Mouse (Mus musculus): ENCODE measurements around the gene Musk.
"Not testable (repeated sequence)": the region's sequence is repeated elsewhere in the genome, so short reads cannot be mapped to it uniquely, and the experiment has no call there.

The Musk gene

GRCm38 (mm10) chr4:58285687-58286086 lies at the start of gene Musk:
Musk (plus strand) TSS chr4:58285960.
- CTCF ChIA-PET: interaction anchor here (0.6 to 0.7 kb wide), 2 partner anchors 250 to 463 kb away, joined by 4 to 18 read pairs; no protein-coding TSS in a partner anchor

GRCm38 (mm10) chr4:58240416-58240815 lies 45.3 kb upstream of the Musk start:
- CTCF ChIA-PET: no interaction called here

- CTCF ChIA-PET: no interaction called here
Measured at GRCm38 (mm10) chr4:58245544-58245943, 40.2 kb upstream of the Musk start.

GRCm38 (mm10) chr4:58252381-58252780 lies 33.4 kb upstream of the Musk start:
- CTCF ChIA-PET: no interaction called here

GRCm38 (mm10) chr4:58253410-58253809 lies 32.4 kb upstream of the Musk start:
- CTCF ChIA-PET: no interaction called here

GRCm38 (mm10) chr4:58260767-58261166 lies 25.0 kb upstream of the Musk start:
- CTCF ChIA-PET: not testable (repeated sequence)

- CTCF ChIA-PET: no interaction called here
Measured at GRCm38 (mm10) chr4:58266294-58266693, 19.5 kb upstream of the Musk start.

GRCm38 (mm10) chr4:58268897-58269542 lies 16.7 kb upstream of the Musk start:
- CTCF ChIA-PET: no interaction called here

- CTCF ChIA-PET: no interaction called here
Measured at GRCm38 (mm10) chr4:58269961-58270360, 15.8 kb upstream of the Musk start.

GRCm38 (mm10) chr4:58270956-58271355 lies 14.8 kb upstream of the Musk start:
- CTCF ChIA-PET: no interaction called here

- CTCF ChIA-PET: no interaction called here
Measured at GRCm38 (mm10) chr4:58271504-58272162, 14.1 kb upstream of the Musk start.

- CTCF ChIA-PET: no interaction called here
Measured at GRCm38 (mm10) chr4:58275261-58275895, 10.4 kb upstream of the Musk start.

GRCm38 (mm10) chr4:58278368-58278767 lies 7.4 kb upstream of the Musk start:
- CTCF ChIA-PET: no interaction called here

- CTCF ChIA-PET: no interaction called here
Measured at GRCm38 (mm10) chr4:58280121-58280520, 5.6 kb upstream of the Musk start.

GRCm38 (mm10) chr4:58286368-58287090 lies 769 bp downstream of the Musk start:
- CTCF ChIA-PET: interaction anchor here (0.7 kb wide), 2 partner anchors 249 to 273 kb away, joined by 4 to 18 read pairs; no protein-coding TSS in a partner anchor

GRCm38 (mm10) chr4:58288753-58289152 lies 3.0 kb downstream of the Musk start:
- CTCF ChIA-PET: no interaction called here

- CTCF ChIA-PET: no interaction called here
Measured at GRCm38 (mm10) chr4:58291828-58292227, 6.1 kb downstream of the Musk start.

- CTCF ChIA-PET: no interaction called here
Measured at GRCm38 (mm10) chr4:58293099-58293498, 7.3 kb downstream of the Musk start.

- CTCF ChIA-PET: no interaction called here
Measured at GRCm38 (mm10) chr4:58303862-58304261, 18.1 kb downstream of the Musk start.

GRCm38 (mm10) chr4:58304564-58304963 lies 18.8 kb downstream of the Musk start:
- CTCF ChIA-PET: interaction anchor here (0.6 kb wide), 1 partner anchor 122 kb away, joined by 4 read pairs; no protein-coding TSS in a partner anchor

- CTCF ChIA-PET: no interaction called here
Measured at GRCm38 (mm10) chr4:58307421-58307820, 21.7 kb downstream of the Musk start.

GRCm38 (mm10) chr4:58313344-58313743 lies 27.6 kb downstream of the Musk start:
- CTCF ChIA-PET: no interaction called here

Measured in spleen, embryonic (tissue).